Mouse (Mus musculus): ENCODE data around the gene Zbtb25. TPM values are rescaled to one million over a fixed set of nuclear protein-coding genes. Genes with fewer than 3 reads are reported as not detected.

Gene Zbtb25
- total and polyA plus RNA-seq, 3 experiments: 5.5 to 12.3 TPM; not detected in 1

DNA sequence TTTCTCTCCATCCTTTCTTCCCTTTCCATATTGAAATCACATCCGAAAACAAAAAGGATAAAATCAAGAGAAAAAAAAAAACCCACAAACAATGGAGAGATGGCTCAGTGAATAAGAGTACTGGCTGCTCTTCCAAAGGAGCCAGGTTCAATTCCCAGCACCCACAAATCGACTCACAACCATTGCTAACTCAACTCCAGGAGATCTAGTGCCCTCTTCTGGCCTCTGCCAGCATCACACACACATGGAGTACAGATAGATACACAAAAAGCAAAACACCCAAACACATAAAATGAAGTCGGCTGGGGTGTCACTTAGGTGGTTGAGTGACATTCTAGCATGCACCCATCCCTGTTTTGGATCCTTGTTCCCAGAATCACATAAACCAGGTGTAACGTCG is 48.9 kb upstream of the Zbtb25 start:
- no peaks in the 10 kb centered on the region for H3K9me3 ChIP-seq (replicated peaks; ENCODE audit: insufficient read depth, low read length)
- TF ChIP-seq GABPA (IDR thresholded peaks at IDR 0.05; ENCODE audit: low read depth, low read length): no peak
- peak; percentile 18; the same call in 1 of the 2 replicates for TF ChIP-seq SMC3 (IDR thresholded peaks at IDR 0.05; ENCODE audit: low read depth, low read length)
- TF ChIP-seq RAD21 (IDR thresholded peaks at IDR 0.05; ENCODE audit: low read depth, low read length): peak; percentile 8
- TF ChIP-seq CTCF (IDR thresholded peaks at IDR 0.05 in 2 of 3, conservative IDR thresholded peaks at IDR 0.05 in 1 of 3; ENCODE audit: control insufficient read depth in 1 of 3, insufficient read depth in 1 of 3, low read depth in 2 of 3, low read length in 3 of 3, poor library complexity in 1 of 3, severe bottlenecking in 1 of 3): peak; percentile 23 to 27 (median 26); a peak in 5 of 6 replicates
- H3K9ac ChIP-seq (ENCODE audit: control insufficient read depth, low read depth, low read length, poor library complexity, severe bottlenecking): no peak overlapping the region
- peaks cover 0 to 5% of the 10 kb centered on the region in 2 experiments; a peak in 1 of 4 replicates for H3K36me3 ChIP-seq (ENCODE audit: control insufficient read depth in 1 of 2, insufficient read depth in 2 of 2, low read length in 2 of 2)
- H3K27ac ChIP-seq (ENCODE audit: control insufficient read depth, low read depth, low read length): no peak overlapping the region
- no peaks in the 10 kb centered on the region for H3K27me3 ChIP-seq (ENCODE audit: control insufficient read depth in 1 of 2, insufficient read depth in 2 of 2, low read length in 2 of 2)
- peak; percentile 29 for DNase-seq (ENCODE audit: low read depth, low spot score)
- H3K4me1 ChIP-seq (ENCODE audit: control insufficient read depth in 1 of 2, insufficient read depth in 2 of 2, low read length in 2 of 2): peaks cover 7 to 11% of the 10 kb centered on the region in 2 experiments
- H3K79me2 ChIP-seq (ENCODE audit: control insufficient read depth, insufficient read depth, low read length, poor library complexity): no peaks in the 10 kb centered on the region
- no peak overlapping the region for H3K4me3 ChIP-seq (ENCODE audit: control insufficient read depth in 1 of 2, insufficient read depth in 1 of 2, low read depth in 2 of 2, low read length in 2 of 2)

DNA sequence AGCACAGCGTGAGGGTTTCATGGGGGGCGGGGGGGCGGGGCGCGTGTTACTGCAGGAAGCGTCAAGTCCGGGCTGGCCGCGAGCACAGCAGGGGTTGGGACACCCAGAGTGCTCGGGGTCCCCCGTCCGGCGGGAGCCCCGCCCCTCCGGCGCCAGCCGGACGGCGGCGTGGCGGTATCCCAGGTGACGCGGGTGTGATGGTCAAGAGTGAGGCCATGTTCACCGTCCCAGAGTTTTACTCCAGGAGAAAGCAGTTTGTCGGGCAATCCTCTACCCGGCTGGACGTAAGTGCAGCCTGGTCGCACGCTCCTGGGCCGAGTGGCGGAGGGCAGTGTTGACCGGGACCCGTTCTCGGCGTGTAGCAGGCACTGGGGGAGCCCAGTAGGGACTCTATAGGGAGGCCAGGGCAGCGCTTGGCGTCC is 48.0 kb upstream of the Zbtb25 start, which contains the start of gene Ppp1r36:
Gene Ppp1r36, plus strand, starts transcription at position 106 of the 422 bp plus-strand sequence.
- H3K4me3 ChIP-seq (ENCODE audit: control insufficient read depth in 1 of 2, insufficient read depth in 1 of 2, low read depth in 2 of 2, low read length in 2 of 2): no peak within 1 kb of the TSS
- no peak within 1 kb of the TSS for H3K9ac ChIP-seq (ENCODE audit: control insufficient read depth, low read depth, low read length, poor library complexity, severe bottlenecking)
- H3K79me2 ChIP-seq (ENCODE audit: control insufficient read depth, insufficient read depth, low read length, poor library complexity): no peaks in the 10 kb centered on the region
- no peak for TF ChIP-seq ETS1 (IDR thresholded peaks at IDR 0.05; ENCODE audit: low read depth, low read length)
- TF ChIP-seq POLR2A (IDR thresholded peaks at IDR 0.05; ENCODE audit: control insufficient read depth in 1 of 2, insufficient read depth in 1 of 2, low read depth in 1 of 2, low read length in 2 of 2, poor library complexity in 1 of 2): no peak
- no peak for TF ChIP-seq EP300 (IDR thresholded peaks at IDR 0.05; ENCODE audit: low read depth in 1 of 2, low read length in 2 of 2)
- TF ChIP-seq CHD2 (IDR thresholded peaks at IDR 0.05; ENCODE audit: low read length): no peak
- no peak for TF ChIP-seq ZMIZ1 (IDR thresholded peaks at IDR 0.05; ENCODE audit: low read depth, low read length)
- TF ChIP-seq MXI1 (IDR thresholded peaks at IDR 0.05; ENCODE audit: low read depth, low read length): no peak
- no peak for TF ChIP-seq CTCF (IDR thresholded peaks at IDR 0.05 in 2 of 3, conservative IDR thresholded peaks at IDR 0.05 in 1 of 3; ENCODE audit: control insufficient read depth in 1 of 3, insufficient read depth in 1 of 3, low read depth in 2 of 3, low read length in 3 of 3, poor library complexity in 1 of 3, severe bottlenecking in 1 of 3)
- no peak for TF ChIP-seq ZC3H11A (IDR thresholded peaks at IDR 0.05; ENCODE audit: low read depth, low read length)
- no peak for TF ChIP-seq POLR2AphosphoS5 (IDR thresholded peaks at IDR 0.05; ENCODE audit: borderline replicate concordance, low read depth, low read length)
- no peak within 1 kb of the TSS for H3K27ac ChIP-seq (ENCODE audit: control insufficient read depth, low read depth, low read length)
- no peaks in the 10 kb centered on the region for H3K9me3 ChIP-seq (replicated peaks; ENCODE audit: insufficient read depth, low read length)
- H3K36me3 ChIP-seq (ENCODE audit: control insufficient read depth in 1 of 2, insufficient read depth in 2 of 2, low read length in 2 of 2): peaks cover 0 to 5% of the 10 kb centered on the region in 2 experiments; a peak in 1 of 4 replicates
- DNase-seq (ENCODE audit: low read depth, low spot score): no peak
- no peaks in the 10 kb centered on the region for H3K27me3 ChIP-seq (ENCODE audit: control insufficient read depth in 1 of 2, insufficient read depth in 2 of 2, low read length in 2 of 2)
- H3K4me1 ChIP-seq (ENCODE audit: control insufficient read depth in 1 of 2, insufficient read depth in 2 of 2, low read length in 2 of 2): peaks cover 7 to 11% of the 10 kb centered on the region in 2 experiments

GRCm38 (mm10) chr12:76415383-76416010 is 46.1 kb upstream of the Zbtb25 start:
- Histone ChIP-seq H3K27ac (ENCODE audit: control insufficient read depth, low read depth, low read length) (peak overlapping the region; percentile 64), H3K27me3 (ENCODE audit: control insufficient read depth in 1 of 2, insufficient read depth in 2 of 2, low read length in 2 of 2) (no peaks in the 10 kb centered on the region), H3K36me3 (ENCODE audit: control insufficient read depth in 1 of 2, insufficient read depth in 2 of 2, low read length in 2 of 2) (peaks cover 0 to 5% of the 10 kb centered on the region in 2 experiments; a peak in 1 of 4 replicates), H3K9me3 (replicated peaks; ENCODE audit: insufficient read depth, low read length) (no peaks in the 10 kb centered on the region), H3K4me1 (ENCODE audit: control insufficient read depth in 1 of 2, insufficient read depth in 2 of 2, low read length in 2 of 2) (peaks cover 7 to 11% of the 10 kb centered on the region in 2 experiments), H3K79me2 (ENCODE audit: control insufficient read depth, insufficient read depth, low read length, poor library complexity) (no peaks in the 10 kb centered on the region), H3K4me3 (ENCODE audit: control insufficient read depth in 1 of 2, insufficient read depth in 1 of 2, low read depth in 2 of 2, low read length in 2 of 2) (peak overlapping the region; percentile 46 to 52), H3K9ac (ENCODE audit: control insufficient read depth, low read depth, low read length, poor library complexity, severe bottlenecking) (peak overlapping the region; percentile 13)
- peak; percentile 86 for DNase-seq (ENCODE audit: low read depth, low spot score)
- peak; percentile 66 to 70 for TF ChIP-seq EP300 (IDR thresholded peaks at IDR 0.05; ENCODE audit: low read depth in 1 of 2, low read length in 2 of 2)
- peak; percentile 59; the same call in 1 of the 2 replicates for TF ChIP-seq SIN3A (IDR thresholded peaks at IDR 0.05; ENCODE audit: low read length)
- TF ChIP-seq TCF12 (IDR thresholded peaks at IDR 0.05; ENCODE audit: low read depth, low read length): peak; percentile 42; the same call in 1 of the 2 replicates
- peak; percentile 95 for TF ChIP-seq TBP (IDR thresholded peaks at IDR 0.05; ENCODE audit: low read depth, low read length)
- no peak for TF ChIP-seq NRF1 (IDR thresholded peaks at IDR 0.05; ENCODE audit: insufficient read depth, low read depth, low read length, poor library complexity, severe bottlenecking)
- TF ChIP-seq MYB (IDR thresholded peaks at IDR 0.05; ENCODE audit: low read depth, low read length): peak; percentile 69
- no peak for TF ChIP-seq POLR2A (IDR thresholded peaks at IDR 0.05; ENCODE audit: control insufficient read depth in 1 of 2, insufficient read depth in 1 of 2, low read depth in 1 of 2, low read length in 2 of 2, poor library complexity in 1 of 2)
- no peak for TF ChIP-seq MAFK (IDR thresholded peaks at IDR 0.05; ENCODE audit: borderline replicate concordance, low read depth, low read length)
- peak; percentile 64 for TF ChIP-seq GATA1 (IDR thresholded peaks at IDR 0.05; ENCODE audit: low read depth, low read length)
- peak; percentile 29; the same call in 1 of the 2 replicates for TF ChIP-seq RCOR1 (IDR thresholded peaks at IDR 0.05; ENCODE audit: low read depth, low read length)
